Mouse (Mus musculus): ENCODE results near the gene 5430403G16Rik.
A peak's percentile ranks its signal among the peaks of the same experiment; 100 is the strongest.
"Not testable (repeated sequence)": the region's sequence is repeated elsewhere in the genome, so short reads cannot be mapped to it uniquely, and the experiment has no call there.

Gene 5430403G16Rik

DNA sequence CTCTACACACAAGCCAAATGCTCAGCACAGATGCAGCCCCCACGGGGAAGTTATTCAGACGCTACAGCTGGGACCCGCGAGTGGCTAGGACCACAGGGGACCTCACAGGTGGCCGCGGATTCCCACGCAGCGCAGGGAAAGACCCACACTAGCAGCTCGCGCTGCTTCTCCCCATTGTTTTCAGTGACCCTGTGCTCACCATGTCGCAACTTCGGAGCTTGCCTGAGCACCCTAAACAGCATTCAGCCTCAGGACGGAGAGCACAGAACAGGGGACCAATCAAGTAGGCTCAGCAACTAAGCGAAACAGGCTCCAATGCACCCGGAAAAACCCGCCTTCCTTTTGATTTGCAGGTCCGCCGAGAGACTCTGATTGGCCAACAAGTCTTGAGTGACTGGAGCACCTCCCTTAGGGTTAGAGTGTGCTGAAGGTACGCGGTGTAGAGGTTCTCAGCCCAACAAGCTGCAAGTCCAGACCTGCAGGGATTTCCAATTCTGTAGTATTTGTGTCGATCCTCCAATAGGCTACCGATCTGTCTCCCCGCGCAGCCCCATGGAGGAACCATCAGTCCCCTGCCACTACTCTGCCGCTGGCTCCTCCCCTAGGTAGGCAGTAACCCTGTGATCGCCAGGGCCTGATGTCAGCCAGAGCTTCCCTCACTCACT, at the start of gene 5430403G16Rik:
TSS of gene 5430403G16Rik (minus strand) at position 505 of the 665 bp plus-strand sequence.
- DNase-seq (ENCODE audit: low spot score) = peak; percentile 88

GRCm38 (mm10) chr5:109717341-109717740, 26.5 kb upstream of the 5430403G16Rik start:
- not testable (repeated sequence) for DNase-seq (ENCODE audit: low spot score)

DNA sequence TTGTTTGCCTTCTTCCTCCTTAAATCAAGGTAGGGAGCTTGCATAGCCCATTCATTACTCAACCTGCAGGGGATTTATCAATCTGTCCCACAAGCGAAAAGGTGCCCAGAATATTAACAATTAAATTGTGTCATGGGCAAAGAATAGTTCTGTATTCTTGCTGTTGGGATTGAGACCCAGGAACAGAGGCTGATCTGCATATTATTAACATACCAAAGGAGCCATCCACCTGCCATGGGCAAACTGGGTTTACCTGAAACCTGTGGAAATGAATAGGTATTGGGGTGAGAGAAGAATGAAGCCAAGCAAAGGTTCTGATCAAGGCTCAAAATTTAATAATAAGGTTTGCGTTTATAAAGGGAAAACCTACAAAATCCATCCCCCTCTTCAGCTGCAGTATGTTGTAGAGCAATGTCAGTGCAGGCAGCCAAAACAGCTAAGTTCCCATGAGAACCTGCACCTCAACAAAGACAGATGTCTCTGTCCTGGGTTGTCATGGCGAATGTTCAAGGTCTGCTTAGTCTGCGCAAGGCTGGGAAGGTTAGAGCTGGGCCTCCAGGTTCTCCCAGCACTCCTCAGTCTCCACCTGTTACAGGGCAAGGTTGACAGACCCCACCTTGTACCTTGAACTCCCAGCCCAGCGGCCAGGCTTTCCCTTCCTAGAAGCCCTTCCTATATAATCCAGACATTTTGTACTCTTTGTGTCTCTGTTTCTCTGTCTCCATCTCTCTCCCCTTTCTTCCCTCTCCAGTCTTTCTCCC, 544 bp upstream of the 5430403G16Rik start:
- DNase-seq (ENCODE audit: low spot score) = not testable (repeated sequence)

DNA sequence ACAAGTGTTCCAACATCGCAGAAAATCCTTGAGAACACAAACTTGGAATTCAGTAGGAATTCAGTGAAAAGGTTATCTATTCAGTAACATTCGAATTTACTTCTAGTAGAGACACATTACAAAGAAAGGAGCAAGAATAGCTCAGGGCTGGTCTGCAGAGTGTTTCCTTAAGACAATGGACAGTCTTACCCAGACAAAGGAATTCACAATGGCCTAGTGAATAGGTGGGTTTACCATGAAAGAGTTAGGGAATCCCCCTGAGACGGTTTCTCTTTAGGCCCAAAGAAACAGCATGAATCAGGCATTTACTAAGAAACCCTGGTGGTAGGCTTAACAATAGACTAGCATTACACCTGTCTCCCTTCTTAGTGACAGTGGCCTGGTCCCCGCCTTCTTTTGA, 7.9 kb downstream of the 5430403G16Rik start:
- no peak for DNase-seq (ENCODE audit: low spot score)
